Comparison of ENCODE assay signal across 8 mouse cellular contexts in the genomic region with DNA sequence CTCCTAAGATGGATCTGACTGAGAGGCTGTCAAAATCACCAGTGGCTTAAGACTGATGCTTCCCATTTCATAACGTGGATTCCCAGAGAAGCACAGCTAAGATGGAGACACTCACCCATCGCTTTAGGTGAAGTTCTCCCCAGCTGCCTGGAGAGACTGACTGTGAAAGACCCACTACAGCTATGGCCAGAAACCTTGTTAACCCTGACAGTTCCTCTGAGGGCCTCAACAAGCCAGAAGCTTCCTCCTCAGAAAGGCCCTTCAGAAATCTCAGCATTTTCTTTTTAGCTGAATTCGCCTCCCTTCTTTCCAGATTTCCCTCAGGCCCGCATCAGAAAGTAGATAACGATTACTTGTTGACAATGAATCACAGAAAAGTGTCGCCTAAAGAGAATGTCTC. TPM values are rescaled to one million over a fixed set of nuclear protein-coding genes. Genes with fewer than 3 reads are reported as not detected.
DNase-seq lines count a peak whose midpoint lies in the region; ATAC-seq lines count a peak whose summit lies in the region.

No protein-coding gene starts in this region.

- ATAC-seq in embryonic facial prominence, embryonic 14.5 days (ENCODE audit: low read depth) = no peak
- no peak for ATAC-seq in hindbrain, embryonic 14.5 days (ENCODE audit: low FRiP score)
- ATAC-seq in midbrain, embryonic 14.5 days (ENCODE audit: low FRiP score, low TSS enrichment) = no peak

- peaks cover 16% of the 10 kb centered on the region for H3K4me1 ChIP-seq in embryonic facial prominence, embryonic 14.5 days (ENCODE audit: control insufficient read depth, insufficient read depth, low read length)
- H3K4me1 ChIP-seq in hindbrain, embryonic 14.5 days (replicated peaks; ENCODE audit: control insufficient read depth, insufficient read depth, low read length) = peaks cover 18% of the 10 kb centered on the region
- peaks cover 14% of the 10 kb centered on the region for H3K4me1 ChIP-seq in midbrain, embryonic 14.5 days (ENCODE audit: control insufficient read depth, insufficient read depth, low read length)

- no peaks in the 10 kb centered on the region for H3K27me3 ChIP-seq in embryonic facial prominence, embryonic 14.5 days (replicated peaks; ENCODE audit: control insufficient read depth, insufficient read depth, low read length)
- H3K27me3 ChIP-seq in hindbrain, embryonic 14.5 days (ENCODE audit: control insufficient read depth, insufficient read depth, low read length) = no peaks in the 10 kb centered on the region
- no peaks in the 10 kb centered on the region for H3K27me3 ChIP-seq in midbrain, embryonic 14.5 days (ENCODE audit: control insufficient read depth, insufficient read depth, low read length)

- peaks cover 3% of the 10 kb centered on the region; the same call in 1 of the 2 replicates for H3K36me3 ChIP-seq in embryonic facial prominence, embryonic 14.5 days (ENCODE audit: control insufficient read depth, insufficient read depth, low read length)
- H3K36me3 ChIP-seq in hindbrain, embryonic 14.5 days (replicated peaks; ENCODE audit: control insufficient read depth, insufficient read depth) = no peaks in the 10 kb centered on the region; the same call in 1 of the 2 replicates
- 0 out of 2 replicates have a peak, but pooled peaks cover 4% of the 10 kb centered on the region for H3K36me3 ChIP-seq in midbrain, embryonic 14.5 days (ENCODE audit: control insufficient read depth, insufficient read depth, low read length)

- H3K4me2 ChIP-seq in embryonic facial prominence, embryonic 14.5 days (ENCODE audit: low read depth, low read length) = peak overlapping the region; percentile 80
- peak overlapping the region; percentile 43 for H3K4me2 ChIP-seq in hindbrain, embryonic 14.5 days (replicated peaks)
- peak overlapping the region; percentile 34 for H3K4me2 ChIP-seq in midbrain, embryonic 14.5 days (ENCODE audit: low read length)

- WGBS in embryonic facial prominence, embryonic 14.5 days = 43% methylated on average over 6 of the region's 6 CpGs
- 50% methylated on average over 6 of the region's 6 CpGs for WGBS in hindbrain, embryonic 14.5 days
- WGBS in midbrain, embryonic 14.5 days = 50% methylated on average over 6 of the region's 6 CpGs

- 0 out of 2 replicates have a peak overlapping the region, but pooled peaks have one; percentile 2 for H3K9ac ChIP-seq in embryonic facial prominence, embryonic 14.5 days (ENCODE audit: low read depth, low read length)
- H3K9ac ChIP-seq in hindbrain, embryonic 14.5 days = peak overlapping the region; percentile 25; the same call in 1 of the 2 replicates
- H3K9ac ChIP-seq in midbrain, embryonic 14.5 days (replicated peaks; ENCODE audit: low read length) = no peak overlapping the region

- H3K9me3 ChIP-seq in embryonic facial prominence, embryonic 14.5 days (ENCODE audit: control insufficient read depth, low read length) = no peaks in the 10 kb centered on the region
- no peaks in the 10 kb centered on the region for H3K9me3 ChIP-seq in hindbrain, embryonic 14.5 days (ENCODE audit: control insufficient read depth, low read length)
- H3K9me3 ChIP-seq in midbrain, embryonic 14.5 days (ENCODE audit: control insufficient read depth, low read length) = no peaks in the 10 kb centered on the region

- no peak overlapping the region for H3K27ac ChIP-seq in embryonic facial prominence, embryonic 14.5 days (replicated peaks; ENCODE audit: low read depth, low read length)
- peak overlapping the region; percentile 51; the same call in 1 of the 2 replicates for H3K27ac ChIP-seq in hindbrain, embryonic 14.5 days
- H3K27ac ChIP-seq in midbrain, embryonic 14.5 days (replicated peaks; ENCODE audit: low read depth, low read length) = no peak overlapping the region

- peak; percentile 9 for DNase-seq in kidney, postnatal 14 days
- no peak for DNase-seq in kidney, postnatal 10 days
- DNase-seq in embryonic facial prominence, embryonic 14.5 days (ENCODE audit: low spot score) = no peak
- no peak for DNase-seq in hindbrain, embryonic 14.5 days (ENCODE audit: low spot score)
- no peak for DNase-seq in midbrain, embryonic 14.5 days
- no peak for DNase-seq in thymus, postnatal 10 days (ENCODE audit: low spot score in 2 of 2)
- no peak for DNase-seq in gastrocnemius, postnatal 10 days
- no peak for DNase-seq in c-Kit-positive CD71-positive TER-119-positive erythroid progenitor cells, embryonic 14.5 days (ENCODE audit: low spot score)

- peak overlapping the region; percentile 92; the same call in 1 of the 2 replicates for H3K4me3 ChIP-seq in embryonic facial prominence, embryonic 14.5 days (ENCODE audit: low read depth, low read length)
- H3K4me3 ChIP-seq in hindbrain, embryonic 14.5 days (replicated peaks; ENCODE audit: low read length) = peak overlapping the region; percentile 86; the same call in 1 of the 2 replicates
- H3K4me3 ChIP-seq in midbrain, embryonic 14.5 days (replicated peaks; ENCODE audit: low read depth, low read length) = 0 out of 2 replicates have a peak overlapping the region, but pooled peaks have one; percentile 86

RNA-seq across cellular contexts. Expression of a gene that starts 0.6 kb away (rescaled TPM):
- 154 and 174 TPM in 2 replicates for polyA plus RNA-seq in embryonic facial prominence, embryonic 14.5 days (2014; fragmentation: Nextera tagmentation; extraction: Ambion mirVana)
- polyA plus RNA-seq in hindbrain, embryonic 14.5 days (2014; fragmentation: Nextera tagmentation; extraction: Ambion mirVana) = 262 and 267 TPM in 2 replicates
- 267 and 284 TPM in 2 replicates for polyA plus RNA-seq in midbrain, embryonic 14.5 days (2014; fragmentation: Nextera tagmentation; extraction: Ambion mirVana)
- 10 to 100 TPM; 73.6 to 80.3 TPM for total RNA-seq in gastrocnemius, postnatal 10 days (2021)

RNA-seq across cellular contexts. Expression of a gene that starts 52.7 kb away (rescaled TPM):
- polyA plus RNA-seq in embryonic facial prominence, embryonic 14.5 days (2014; fragmentation: Nextera tagmentation; extraction: Ambion mirVana) = 56.3 and 62.4 TPM in 2 replicates
- 87.8 and 94.0 TPM in 2 replicates for polyA plus RNA-seq in hindbrain, embryonic 14.5 days (2014; fragmentation: Nextera tagmentation; extraction: Ambion mirVana)
- polyA plus RNA-seq in midbrain, embryonic 14.5 days (2014; fragmentation: Nextera tagmentation; extraction: Ambion mirVana) = 103 and 110 TPM in 2 replicates
- 10 to 100 TPM; 48.0 to 54.5 TPM for total RNA-seq in gastrocnemius, postnatal 10 days (2021)
